Mouse (Mus musculus) lung, postnatal 0 days (tissue): Measurements from ENCODE around the gene Sbno2. TPM values are rescaled to one million over a fixed set of nuclear protein-coding genes. Genes with fewer than 3 reads are reported as not detected.

Source experiments
- ATAC-seq: fragments of 200-750 bp; cut with Nextera tagmentation; 2 replicates; pipeline ENCODE4 v1.8.0; 2017; ENCODE audit warnings: moderate library complexity
- DNase-seq: peaks from one replicate; pipeline ENCODE4 v3.0.0-alpha.2; 2016; ENCODE audit warnings: low spot score
- H3K27ac ChIP-seq: fragments of 300-500 bp; sonication (generic); 2 replicates; pipeline ENCODE4 v1.5.1; 2014; ENCODE audit warnings: antibody characterized with exemption, mild to moderate bottlenecking, low read length, mixed read lengths
- H3K27me3 ChIP-seq: fragments of 300-500 bp; sonication (generic); replicated peaks from 2 replicates; pipeline ENCODE4 v1.6.1; 2014; ENCODE audit warnings: low read length, mixed read lengths; ENCODE audit not compliant: insufficient read depth
- H3K36me3 ChIP-seq: fragments of 300-500 bp; sonication (generic); 2 replicates; pipeline ENCODE4 v1.6.1; 2014; ENCODE audit warnings: low read length, mixed read lengths; ENCODE audit not compliant: insufficient read depth
- H3K4me1 ChIP-seq: fragments of 300-500 bp; sonication (generic); 2 replicates; pipeline ENCODE4 v1.6.1; 2014; ENCODE audit warnings: antibody characterized with exemption, low read depth, low read length, mixed read lengths; ENCODE audit not compliant: insufficient read depth
- H3K4me2 ChIP-seq: fragments of 300-500 bp; sonication (generic); replicated peaks from 2 replicates; pipeline ENCODE4 v1.6.1; 2014; ENCODE audit warnings: low read depth, mild to moderate bottlenecking, low read length, moderate library complexity, mixed read lengths
- H3K4me3 ChIP-seq: fragments of 300-500 bp; sonication (generic); 2 replicates; pipeline ENCODE4 v1.5.1; 2014; ENCODE audit warnings: low read depth, low read length
- H3K9ac ChIP-seq: fragments of 300-500 bp; sonication (generic); replicated peaks from 2 replicates; pipeline ENCODE4 v1.6.1; 2014; ENCODE audit warnings: low read depth, mild to moderate bottlenecking
- H3K9me3 ChIP-seq: fragments of 300-500 bp; sonication (generic); 2 replicates; pipeline ENCODE4 v1.6.1; 2016; ENCODE audit warnings: low read length, mixed read lengths
- CTCF ChIP-seq: IDR thresholded peaks from 2 replicates; pipeline ENCODE4 v1.5.1; 2016; ENCODE audit warnings: antibody characterized with exemption, mild to moderate bottlenecking
- EP300 ChIP-seq: IDR thresholded peaks from 2 replicates; pipeline ENCODE4 v1.6.1; 2016; ENCODE audit warnings: antibody characterized with exemption, mild to moderate bottlenecking, control low read depth
- WGBS: fragments of 180-500 bp; shearing (Covaris S2); extraction: QIAGEN DNeasy Blood & Tissue Kit; methylation state at CpG from one replicate; pipeline ENCODE4 v1.1.7; 2014; 5-methylcytosine and 5-hydroxymethylcytosine counted together
- polyA plus RNA-seq: library from polyadenylated mRNA; unstranded; fragments of >200 nt; fragmentation: Nextera tagmentation; extraction: Ambion mirVana; gene quantifications from 2 replicates; pipeline ENCODE4 v1.2.1, GENCODE M21; 2015

Sbno2 gene
- polyA plus RNA-seq, 1 experiment from 2014 or later, result 17.5 TPM

- 27% methylated on average over 1 of the region's 1 CpGs for WGBS
- no peak for TF ChIP-seq EP300
- TF ChIP-seq CTCF, result no peak
- Histone ChIP-seq H3K9ac (peak overlapping the region; percentile 92), H3K27me3 (no peaks in the 10 kb centered on the region), H3K9me3 (no peaks in the 10 kb centered on the region), H3K27ac (peak overlapping the region; percentile 88; the same call in 1 of the 2 replicates), H3K4me1 (peaks cover 10% of the 10 kb centered on the region; the same call in 1 of the 2 replicates), H3K4me3 (peak overlapping the region; percentile 96), H3K36me3 (0 out of 2 replicates have a peak, but pooled peaks cover 5% of the 10 kb centered on the region), H3K4me2 (peak overlapping the region; percentile 83)
- ATAC-seq, result no peak
- DNase-seq, result no peak
Measured at GRCm38 (mm10) chr10:80117736-80118135, 12.4 kb upstream of the Sbno2 start.

- WGBS, result 2% methylated on average over 30 of the region's 30 CpGs
- TF ChIP-seq EP300, result no peak
- peak; percentile 51 for TF ChIP-seq CTCF
- Histone ChIP-seq H3K4me2 (peak overlapping the region; percentile 83), H3K36me3 (0 out of 2 replicates have a peak, but pooled peaks cover 5% of the 10 kb centered on the region), H3K27me3 (no peaks in the 10 kb centered on the region), H3K4me3 (peak overlapping the region; percentile 96), H3K9ac (peak overlapping the region; percentile 92), H3K4me1 (peaks cover 10% of the 10 kb centered on the region; the same call in 1 of the 2 replicates), H3K27ac (peak overlapping the region; percentile 88), H3K9me3 (no peaks in the 10 kb centered on the region)
- DNase-seq (peak; percentile 68), ATAC-seq (no peak)
Measured at GRCm38 (mm10) chr10:80116927-80117691, 11.7 kb upstream of the Sbno2 start.

DNA sequence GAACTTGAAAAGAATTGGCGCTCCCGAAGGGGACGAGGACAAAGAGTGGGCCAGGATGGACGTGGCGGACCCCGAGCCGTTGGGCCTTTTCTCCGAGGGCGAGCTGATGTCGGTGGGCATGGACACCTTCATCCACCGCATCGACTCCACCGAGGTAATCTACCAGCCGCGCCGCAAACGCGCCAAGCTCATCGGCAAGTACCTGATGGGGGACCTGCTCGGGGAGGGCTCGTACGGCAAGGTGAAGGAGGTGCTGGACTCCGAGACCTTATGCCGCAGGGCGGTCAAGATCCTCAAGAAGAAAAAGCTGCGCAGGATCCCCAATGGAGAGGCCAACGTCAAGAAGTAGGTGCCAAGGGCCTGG lies 11.2 kb upstream of the Sbno2 start:
- H3K9me3 ChIP-seq, result no peaks in the 10 kb centered on the region
- H3K27me3 ChIP-seq, result no peaks in the 10 kb centered on the region
- H3K9ac ChIP-seq, result peak overlapping the region; percentile 92
- H3K4me2 ChIP-seq, result peak overlapping the region; percentile 83
- DNase-seq, result no peak
- ATAC-seq, result no peak
- H3K36me3 ChIP-seq, result 0 out of 2 replicates have a peak, but pooled peaks cover under 1% of the 10 kb centered on the region
- TF ChIP-seq CTCF (no peak), EP300 (no peak)
- H3K4me1 ChIP-seq, result peaks cover 10% of the 10 kb centered on the region; the same call in 1 of the 2 replicates
- H3K4me3 ChIP-seq, result peak overlapping the region; percentile 96
- H3K27ac ChIP-seq, result peak overlapping the region; percentile 88
- WGBS, result 2% methylated on average over 27 of the region's 27 CpGs

DNA sequence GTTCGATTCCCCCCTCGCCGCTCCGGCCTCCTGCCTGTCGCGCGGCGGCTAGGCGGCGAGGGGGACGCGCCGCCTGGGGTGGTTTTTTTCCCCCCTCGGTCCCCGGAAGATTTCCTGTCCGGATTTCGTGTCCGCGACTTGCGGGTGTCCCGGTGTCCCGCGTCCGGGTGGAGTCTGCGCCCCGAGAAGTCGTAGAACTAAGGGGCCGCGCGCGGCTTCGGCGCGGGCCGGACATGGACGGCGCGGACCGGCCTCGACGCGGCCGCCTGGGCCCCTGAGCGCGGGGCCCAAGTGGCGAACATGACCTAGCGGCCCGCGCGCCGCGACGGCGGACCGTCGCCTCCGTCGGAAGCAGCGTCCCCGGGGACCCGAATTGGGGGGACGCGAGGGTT lies 10.6 kb upstream of the Sbno2 start:
- no peak for DNase-seq
- ATAC-seq, result no peak
- under 1% methylated on average over 60 of the region's 63 CpGs for WGBS
- Histone ChIP-seq H3K4me1 (peaks cover 10% of the 10 kb centered on the region; the same call in 1 of the 2 replicates), H3K36me3 (no peaks in the 10 kb centered on the region), H3K4me2 (peak overlapping the region; percentile 83), H3K27me3 (no peaks in the 10 kb centered on the region), H3K4me3 (peak overlapping the region; percentile 96), H3K27ac (peak overlapping the region; percentile 88), H3K9me3 (no peaks in the 10 kb centered on the region), H3K9ac (peak overlapping the region; percentile 92)
- TF ChIP-seq CTCF (no peak), EP300 (no peak)

DNA sequence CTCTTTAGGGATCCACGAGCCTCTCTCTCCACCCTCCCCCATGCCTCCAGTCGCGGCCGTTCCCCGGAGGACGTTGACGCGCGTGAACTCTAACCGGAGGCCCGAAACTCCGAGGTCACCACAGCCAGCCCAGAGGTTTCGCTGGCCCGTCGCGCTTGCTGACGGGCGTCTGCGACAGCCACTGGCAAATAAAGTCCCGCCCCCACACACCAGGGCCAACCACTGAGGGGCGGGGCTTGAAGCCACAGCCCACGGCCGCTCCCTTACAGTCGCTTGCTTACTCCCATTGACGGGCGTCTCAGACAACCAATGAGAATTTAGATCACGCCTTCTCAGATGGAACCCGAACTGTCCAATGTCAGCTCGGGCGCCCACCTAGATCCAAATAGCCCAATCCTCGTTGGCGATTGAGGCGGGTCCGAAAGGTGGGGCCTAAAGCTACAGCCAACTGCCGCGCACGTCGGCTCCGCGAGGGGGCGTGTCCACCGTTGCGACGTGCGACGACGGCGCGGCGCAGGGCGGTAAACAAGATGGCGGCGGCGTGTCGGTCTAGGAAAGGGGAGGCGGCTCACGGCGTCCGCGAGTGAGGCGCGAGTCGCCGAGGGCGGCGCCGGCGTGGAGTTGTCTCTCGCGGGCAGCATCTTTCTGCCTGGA lies 10.0 kb upstream of the Sbno2 start, which contains the start of gene Stk11:
Gene Stk11, plus strand, starts transcription at position 514 of the 654 bp plus-strand sequence.
- Histone ChIP-seq H3K9ac (peak within 1 kb of the TSS; percentile 92), H3K36me3 (no peaks in the 10 kb centered on the region), H3K27ac (peak within 1 kb of the TSS; percentile 95), H3K9me3 (no peaks in the 10 kb centered on the region), H3K27me3 (no peaks in the 10 kb centered on the region), H3K4me2 (peak within 1 kb of the TSS; percentile 83), H3K4me1 (peaks cover 10% of the 10 kb centered on the region; the same call in 1 of the 2 replicates), H3K4me3 (peak within 1 kb of the TSS; percentile 96)
- WGBS, result under 1% methylated on average over 70 of the region's 70 CpGs
- peak; percentile 100 for DNase-seq
- ATAC-seq, result peak; percentile 96
- TF ChIP-seq EP300 (0 out of 2 replicates have a peak, but pooled peaks have one; percentile 38), CTCF (peak; percentile 51)
